Mouse (Mus musculus): ENCODE results near the gene Pcolce.

Gene Pcolce

DNA sequence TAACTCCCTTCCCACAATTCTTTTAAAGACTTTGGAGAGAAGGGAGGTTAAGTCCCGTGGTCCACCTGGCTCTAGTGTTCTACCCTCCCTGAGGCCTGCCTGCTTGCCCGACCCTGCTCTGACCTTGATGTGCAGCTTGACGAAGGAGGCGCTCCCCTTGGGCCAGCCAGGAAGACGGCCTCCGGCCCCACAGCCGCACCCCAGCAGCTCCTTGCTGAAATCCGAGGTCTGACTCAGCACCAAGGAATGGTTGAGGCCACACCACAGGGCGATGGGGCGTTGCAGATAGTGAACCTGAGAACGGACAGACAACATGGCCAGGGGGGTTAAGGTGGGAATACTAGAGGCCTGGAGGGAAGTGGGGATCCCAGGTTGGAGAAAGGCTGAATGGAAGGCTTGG lies at the start of gene Pcolce:
TSS of gene Pcolce (minus strand) at position 235 of the 400 bp plus-strand sequence.
- DNase-seq, result no peak

GRCm38 (mm10) chr5:137663057-137663456 lies 49.5 kb upstream of the Pcolce start:
- no peak for DNase-seq

DNA sequence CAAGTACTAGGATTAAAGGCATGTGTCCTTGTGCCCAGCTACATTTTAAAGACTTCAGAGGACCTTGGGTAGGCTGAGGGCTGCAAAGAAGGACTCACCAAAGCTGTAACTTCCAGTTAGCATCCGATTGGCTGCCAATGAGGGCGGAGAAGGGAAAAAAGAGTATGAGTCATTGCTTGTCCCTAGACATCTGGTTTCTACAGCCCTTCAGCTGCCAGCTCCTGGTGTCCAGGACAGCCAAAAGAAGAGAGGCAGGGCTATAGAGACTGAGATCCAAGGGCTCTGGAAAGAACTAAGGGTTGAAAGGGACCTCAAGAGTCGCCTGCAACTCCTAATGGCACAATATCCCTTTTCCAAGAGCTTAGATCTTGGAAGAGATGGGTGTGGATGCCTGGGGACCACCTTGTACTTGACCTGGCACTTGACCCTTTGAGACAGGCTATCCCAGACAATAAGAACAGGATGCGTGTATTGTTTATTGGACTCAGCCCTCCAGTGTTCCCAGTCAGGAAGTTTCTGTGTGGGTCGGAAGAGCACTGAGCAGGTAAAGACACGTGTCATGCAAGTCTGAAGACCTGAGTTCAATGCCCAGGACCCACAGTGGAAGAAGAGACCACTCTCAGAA lies 46.6 kb upstream of the Pcolce start:
- DNase-seq, result peak in 1 of 2 experiments; percentile 4

- peak; percentile 87 to 89 for DNase-seq
These were observed 43.4 kb upstream of the Pcolce start for GRCm38 (mm10) chr5:137656977-137657376.

GRCm38 (mm10) chr5:137654746-137655145 lies 41.2 kb upstream of the Pcolce start:
- DNase-seq, result peak in 1 of 2 experiments; percentile 62

- DNase-seq, result no peak
These were observed 39.8 kb upstream of the Pcolce start for GRCm38 (mm10) chr5:137653366-137653765.

- peak; percentile 88 to 95 for DNase-seq
These were observed 38.9 kb upstream of the Pcolce start for GRCm38 (mm10) chr5:137652474-137652873.

DNA sequence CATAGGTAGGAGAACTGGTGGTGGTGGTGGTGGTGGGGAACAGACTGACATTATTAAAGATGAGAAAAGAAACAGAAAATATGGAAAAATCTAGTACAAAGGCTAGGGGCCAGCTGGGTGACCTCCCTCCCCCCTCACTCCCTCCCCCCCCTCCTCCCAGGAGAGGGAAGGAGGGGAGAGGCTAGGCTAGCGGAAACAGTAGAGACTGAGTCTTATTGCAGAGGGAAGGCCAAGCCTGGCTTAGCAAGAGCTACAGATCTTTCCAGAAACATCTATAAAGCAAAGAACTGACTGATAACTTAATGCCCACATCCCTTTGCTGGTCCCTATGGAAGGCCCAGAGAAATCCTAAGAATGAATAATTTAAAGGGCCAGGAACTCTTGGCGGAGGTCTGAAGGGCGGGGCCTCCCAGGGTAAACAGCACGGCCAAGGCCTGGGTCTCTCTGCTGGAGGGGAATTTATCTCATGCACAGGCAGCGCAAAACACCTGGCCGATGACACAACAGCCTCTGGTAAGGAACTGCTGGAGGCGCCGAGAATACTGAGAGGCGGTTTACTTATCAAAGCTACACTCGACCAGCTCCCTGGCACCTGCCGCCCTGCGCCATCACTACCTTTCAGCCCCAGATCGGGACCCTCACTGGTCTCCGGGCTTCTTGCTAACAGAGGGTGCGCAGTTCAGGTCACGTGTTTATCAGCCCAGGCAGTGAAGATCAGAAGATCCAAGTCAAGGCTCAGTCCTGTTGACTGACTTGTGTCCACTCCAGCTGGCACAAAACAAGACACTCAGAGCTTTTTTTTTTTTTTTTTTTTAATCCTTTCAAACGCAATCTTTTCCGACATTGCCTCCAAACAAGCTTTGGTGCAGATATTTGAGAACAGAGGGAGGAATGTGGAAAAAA lies 36.3 kb upstream of the Pcolce start:
- DNase-seq, result peak in 1 of 2 experiments; percentile 40

GRCm38 (mm10) chr5:137649251-137649650 lies 35.7 kb upstream of the Pcolce start:
- no peak for DNase-seq

DNA sequence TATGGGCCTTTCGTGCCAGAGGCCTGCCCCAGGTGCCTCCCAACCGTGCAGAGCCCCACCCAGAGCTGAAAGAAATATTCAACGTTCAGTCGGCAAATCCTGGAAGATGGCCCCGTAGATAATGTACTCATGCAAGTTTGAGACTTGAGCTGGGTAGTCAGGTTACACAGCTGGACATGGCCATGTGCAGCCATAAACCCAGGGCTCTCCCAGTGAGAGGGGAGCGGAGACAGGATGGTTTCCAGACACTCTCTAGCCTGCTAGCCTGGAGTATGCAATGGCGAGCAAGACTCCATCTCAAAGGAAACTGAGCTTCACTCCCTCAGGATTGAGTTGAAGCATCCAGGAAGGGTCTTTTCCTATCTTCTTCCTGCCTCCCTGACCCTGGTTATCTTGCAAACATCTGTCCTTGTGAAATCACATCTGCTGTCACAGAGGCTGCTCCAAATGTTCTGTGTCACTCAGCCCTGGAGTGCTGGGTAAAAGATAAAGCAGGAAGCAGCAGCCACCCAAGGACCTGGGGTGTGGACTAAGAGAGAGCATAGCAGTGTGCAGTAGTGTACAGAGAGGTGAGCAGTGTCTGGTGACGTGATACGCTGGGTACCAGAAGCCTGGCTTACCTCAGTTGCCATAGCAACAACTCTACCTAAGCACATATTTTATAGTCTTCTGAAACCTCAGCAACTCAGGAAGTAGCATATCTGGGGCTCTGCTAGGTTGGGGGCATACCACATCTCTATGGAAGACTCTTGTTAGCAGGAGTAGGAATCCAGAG lies 34.4 kb upstream of the Pcolce start:
- DNase-seq, result no peak

GRCm38 (mm10) chr5:137645652-137646091 lies 32.1 kb upstream of the Pcolce start, which contains the start of gene Irs3:
Gene Irs3 (minus strand): TSS chr5:137645714.
- no peak for DNase-seq

- no peak for DNase-seq
These were observed 31.6 kb upstream of the Pcolce start for GRCm38 (mm10) chr5:137645091-137645651.

- DNase-seq, result no peak
These were observed 30.9 kb upstream of the Pcolce start for GRCm38 (mm10) chr5:137644484-137644883.

DNA sequence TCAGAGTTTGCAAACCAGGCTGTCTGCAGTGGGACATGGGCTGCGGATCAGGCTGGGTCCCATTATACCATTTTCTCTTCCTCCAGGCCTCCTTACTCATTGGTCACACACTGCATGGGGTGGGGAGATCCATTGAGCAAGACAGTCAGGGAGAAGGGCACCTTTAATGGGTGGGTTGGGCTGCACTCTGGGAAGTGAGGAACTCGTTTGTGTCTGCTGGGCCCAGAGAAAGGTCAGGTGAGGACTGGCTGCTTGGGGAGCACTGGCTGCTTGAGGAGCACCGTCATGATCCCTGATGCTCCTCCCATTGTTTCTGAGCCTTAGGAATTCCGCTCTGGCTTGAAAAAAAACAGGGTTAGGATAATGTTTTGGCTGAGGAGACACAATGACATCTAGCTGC lies 29.3 kb upstream of the Pcolce start:
- no peak for DNase-seq

DNA sequence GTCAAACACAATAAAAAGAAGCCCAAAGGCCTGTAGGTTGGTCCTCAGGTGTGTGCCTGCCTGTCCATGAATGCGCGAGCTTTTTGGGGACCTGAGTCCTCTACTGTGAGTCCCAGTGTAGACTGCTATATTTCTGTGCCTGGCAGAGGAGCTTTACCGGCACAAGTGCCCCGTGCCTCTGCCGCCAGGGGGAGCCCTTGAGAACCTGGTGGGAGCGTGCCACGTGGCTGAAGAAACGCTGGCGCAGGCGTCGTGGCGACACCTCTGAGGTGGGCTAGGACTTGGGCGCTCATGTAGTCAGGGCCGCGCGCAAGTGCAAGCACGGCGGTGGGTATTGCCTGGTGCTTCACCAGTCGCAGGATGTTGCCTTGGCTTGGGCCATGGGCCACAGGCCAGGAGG lies 27.5 kb upstream of the Pcolce start, which contains the start of gene Sap25:
TSS of gene Sap25 (plus strand) at position 281 of the 400 bp plus-strand sequence.
- peak in 1 of 2 experiments; percentile 52 for DNase-seq

GRCm38 (mm10) chr5:137639472-137639871 lies 25.9 kb upstream of the Pcolce start:
- no peak for DNase-seq

DNA sequence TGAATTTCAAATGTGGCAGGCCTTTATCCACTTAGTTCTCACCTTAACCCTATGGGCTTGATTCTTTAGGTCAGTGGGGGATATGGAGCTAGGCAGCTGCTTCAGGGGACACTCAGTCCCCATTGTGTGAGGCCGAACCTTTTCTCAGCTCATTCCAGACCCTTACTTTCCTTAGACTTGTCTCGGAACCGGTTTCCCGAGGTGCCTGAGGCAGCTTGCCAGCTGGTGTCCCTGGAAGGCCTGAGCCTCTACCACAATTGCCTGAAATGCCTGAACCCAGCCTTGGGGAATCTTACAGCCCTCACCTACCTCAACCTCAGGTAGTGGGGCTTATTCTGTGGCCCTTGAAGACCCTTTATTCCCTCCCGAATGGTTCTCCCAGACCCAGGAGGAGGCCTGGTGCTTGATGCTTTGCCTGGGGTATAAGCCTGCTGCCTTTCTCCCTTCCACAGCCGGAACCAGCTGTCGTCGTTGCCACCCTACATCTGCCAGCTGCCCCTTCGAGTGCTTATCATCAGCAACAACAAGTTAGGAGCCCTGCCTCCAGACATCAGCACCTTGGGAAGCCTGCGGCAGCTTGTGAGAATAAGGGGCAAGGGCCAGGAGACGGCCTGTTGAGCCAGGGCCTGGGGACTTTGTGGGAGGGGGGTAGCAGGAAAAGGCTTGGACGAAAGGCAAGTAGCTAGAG lies 20.0 kb upstream of the Pcolce start:
- no peak for DNase-seq

- no peak for DNase-seq
These were observed 18.0 kb upstream of the Pcolce start for GRCm38 (mm10) chr5:137631591-137631990.

DNA sequence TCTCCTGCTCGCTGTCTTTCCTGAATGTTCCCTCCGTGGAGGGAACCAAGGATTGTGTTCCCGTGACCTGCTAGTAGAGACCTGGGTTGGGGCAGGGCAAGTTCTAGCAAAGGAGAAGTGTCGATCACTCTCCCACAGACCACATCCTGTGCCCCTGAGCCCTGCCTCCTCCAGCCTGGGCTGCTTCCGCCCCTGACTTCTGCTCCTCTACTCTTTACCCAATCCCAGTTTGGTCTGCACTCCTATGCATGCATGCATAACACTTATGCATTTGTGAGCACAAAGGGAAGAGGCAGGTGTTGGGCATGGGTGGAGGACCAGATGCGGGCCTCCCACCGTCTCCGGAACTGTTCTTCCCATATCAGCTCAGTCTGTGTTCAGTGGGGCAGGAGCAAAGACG lies 17.6 kb upstream of the Pcolce start:
- DNase-seq, result no peak

DNA sequence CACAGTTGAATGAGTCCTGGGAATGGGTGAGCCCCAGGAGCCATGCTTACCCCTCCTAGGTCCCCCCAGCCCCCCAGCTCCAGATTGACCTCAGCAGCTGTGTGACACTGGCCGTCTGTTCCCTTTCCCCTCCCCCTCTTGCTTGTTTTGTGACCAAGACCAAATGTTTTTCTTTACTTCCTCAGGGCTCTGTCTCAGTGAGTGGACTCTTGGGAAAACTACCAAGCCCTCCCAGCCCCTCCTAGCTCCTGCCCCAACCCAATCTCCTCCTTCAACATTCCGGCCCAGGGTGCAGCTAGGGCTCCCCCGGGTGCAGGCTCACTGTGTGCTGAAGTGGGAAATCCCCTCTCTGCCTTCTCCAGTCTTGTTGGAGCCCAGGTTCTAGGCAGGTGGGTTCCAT lies 17.0 kb upstream of the Pcolce start:
- no peak for DNase-seq

DNA sequence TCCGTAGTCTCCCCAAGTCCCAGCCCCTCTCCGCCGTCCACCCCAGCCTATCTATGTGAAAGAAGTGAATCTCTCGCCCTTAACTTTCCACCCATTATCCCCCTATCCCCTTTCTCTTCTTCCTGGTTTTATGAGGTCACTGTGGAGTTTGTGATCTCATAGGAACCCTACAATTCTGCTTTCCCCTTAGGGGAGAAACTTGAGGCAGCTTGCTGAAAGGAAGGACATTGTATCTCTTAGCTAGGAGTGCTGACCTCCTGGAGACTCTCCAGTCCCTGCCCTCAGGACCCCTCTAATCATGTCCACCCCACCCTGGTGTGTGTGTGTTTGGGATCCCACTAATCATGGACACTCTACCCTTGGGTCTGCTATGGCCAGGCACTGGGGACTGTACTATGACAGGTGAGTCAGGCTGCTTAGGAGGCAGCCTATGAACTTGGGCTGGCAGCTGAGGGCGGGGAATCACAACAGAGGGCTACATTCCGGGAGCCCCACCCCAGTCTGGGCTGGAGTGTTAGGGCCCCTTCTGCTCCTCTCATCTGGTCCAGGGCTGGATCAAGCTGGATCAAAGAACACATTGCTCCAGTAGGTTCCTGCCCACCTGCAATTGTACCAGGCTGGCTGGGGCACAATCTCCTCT lies 16.4 kb upstream of the Pcolce start:
- DNase-seq, result no peak
